Mouse (Mus musculus) fat pad, adult 2 months (tissue): ENCODE measurements around the gene Gm12216.

Experiments used
- DNase-seq: peaks from one replicate; pipeline ENCODE4 v3.0.0-alpha.2; 2011; ENCODE audit warnings: low read depth, low spot score; ENCODE audit errors: extremely low read depth

Gm12216 gene

GRCm38 (mm10) chr11:53748614-53749013 is 110.4 kb downstream of the Gm12216 start:
- DNase-seq = no peak

GRCm38 (mm10) chr11:53747985-53748384 is 111.1 kb downstream of the Gm12216 start:
- DNase-seq = no peak

- no peak for DNase-seq
Measured at GRCm38 (mm10) chr11:53745260-53745659, 113.8 kb downstream of the Gm12216 start.

- DNase-seq = no peak
Measured at GRCm38 (mm10) chr11:53742353-53742752, 116.7 kb downstream of the Gm12216 start.

- no peak for DNase-seq
Measured at GRCm38 (mm10) chr11:53737573-53737946, 121.5 kb downstream of the Gm12216 start.

- no peak for DNase-seq
Measured at GRCm38 (mm10) chr11:53736771-53737572, 122.1 kb downstream of the Gm12216 start.

- DNase-seq = no peak
Measured at GRCm38 (mm10) chr11:53735682-53736245, 123.3 kb downstream of the Gm12216 start.

- DNase-seq = no peak
Measured at GRCm38 (mm10) chr11:53734970-53735681, 123.9 kb downstream of the Gm12216 start.

- no peak for DNase-seq
Measured at GRCm38 (mm10) chr11:53734431-53734830, 124.6 kb downstream of the Gm12216 start.

- no peak for DNase-seq
Measured at GRCm38 (mm10) chr11:53733824-53734223, 125.2 kb downstream of the Gm12216 start.
